17 mouse cellular contexts compared by ENCODE assay signal in the genomic region with DNA sequence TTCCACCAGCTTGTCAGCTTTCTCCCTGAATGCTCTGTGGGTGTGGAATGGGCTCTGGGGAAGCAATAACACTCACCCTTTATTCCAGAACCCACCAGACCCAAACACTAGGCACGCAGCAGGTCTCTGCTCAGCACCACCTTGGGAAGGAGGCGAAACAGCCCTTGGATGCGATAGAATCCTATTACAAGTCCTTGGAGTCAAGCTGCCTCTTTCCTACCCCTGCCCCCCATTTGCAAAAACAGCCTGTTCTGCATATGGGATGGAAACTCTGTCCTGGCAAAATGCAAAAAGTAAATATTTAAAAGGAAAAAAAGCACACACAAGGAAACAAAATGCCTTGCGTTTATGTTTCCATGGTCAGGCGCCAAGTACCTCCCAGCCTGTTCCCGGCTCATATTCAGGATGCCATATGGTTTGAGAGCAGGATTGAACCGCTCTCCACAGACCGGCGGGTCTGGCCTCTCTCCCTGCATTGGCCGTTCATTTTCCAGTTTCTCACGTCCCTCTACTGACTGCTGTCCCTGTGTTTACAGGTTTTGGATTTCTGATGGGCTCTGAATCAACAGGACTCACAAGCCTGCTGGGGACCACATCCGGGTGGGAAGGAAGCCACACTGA.
DNase-seq lines count a peak whose midpoint lies in the region; ATAC-seq lines count a peak whose summit lies in the region.
"Had no signal": no experiment of that assay in that cellular context is flagged by ENCODE, and none has a peak within 500 bp of the region (broad histone marks: within the 10 kb centered on the region; RNA-seq: fewer than 3 reads in every experiment).

No protein-coding gene starts in this region.

- peaks cover 5% of the 10 kb centered on the region; the same call in 1 of the 2 replicates for H3K4me1 ChIP-seq in limb, embryonic 12.5 days (replicated peaks)
- peaks cover 8% of the 10 kb centered on the region for H3K4me1 ChIP-seq in limb, embryonic 10.5 days
- peaks cover 26% of the 10 kb centered on the region for H3K4me1 ChIP-seq in embryonic facial prominence, embryonic 15.5 days
- peaks cover 4% of the 10 kb centered on the region; the same call in 1 of the 2 replicates for H3K4me1 ChIP-seq in stomach, embryonic 15.5 days
- H3K4me1 ChIP-seq: liver, embryonic 13.5 days had no signal

- WGBS in limb, embryonic 12.5 days: 68% methylated on average over 12 of the region's 12 CpGs
- 86% methylated on average over 12 of the region's 12 CpGs for WGBS in limb, embryonic 10.5 days
- WGBS in embryonic facial prominence, embryonic 15.5 days: 33% methylated on average over 12 of the region's 12 CpGs
- 43% methylated on average over 12 of the region's 12 CpGs for WGBS in stomach, embryonic 15.5 days

- no peak for ATAC-seq in limb, embryonic 12.5 days (ENCODE audit: insufficient number of reproducible peaks, insufficient read depth, low FRiP score, low TSS enrichment, low read depth)
- ATAC-seq in embryonic facial prominence, embryonic 15.5 days (ENCODE audit: insufficient number of reproducible peaks, low FRiP score, low TSS enrichment, low read depth): peak; percentile 90
- ATAC-seq in stomach, embryonic 15.5 days (ENCODE audit: insufficient read depth, low FRiP score, low read depth): peak; percentile 67; the same call in 1 of the 2 replicates
- ATAC-seq: CD4-positive, CD25-positive, alpha-beta regulatory T cell, adult 4 months; Patski had no signal

- H3K4me2 ChIP-seq in limb, embryonic 12.5 days: no peak overlapping the region
- H3K4me2 ChIP-seq in embryonic facial prominence, embryonic 15.5 days (replicated peaks): no peak overlapping the region
- no peak overlapping the region for H3K4me2 ChIP-seq in stomach, embryonic 15.5 days
- H3K4me2 ChIP-seq: heart, embryonic 12.5 days; hindbrain, embryonic 15.5 days; liver, embryonic 13.5 days; midbrain, embryonic 12.5 days; neural tube, embryonic 12.5 days had no signal

- no peaks in the 10 kb centered on the region for H3K9me3 ChIP-seq in limb, embryonic 12.5 days
- H3K9me3 ChIP-seq in limb, embryonic 10.5 days (replicated peaks): no peaks in the 10 kb centered on the region
- H3K9me3 ChIP-seq in embryonic facial prominence, embryonic 15.5 days (replicated peaks): no peaks in the 10 kb centered on the region
- H3K9me3 ChIP-seq in stomach, embryonic 15.5 days: no peaks in the 10 kb centered on the region
- H3K9me3 ChIP-seq: heart, embryonic 12.5 days; hindbrain, embryonic 15.5 days; liver, embryonic 13.5 days; midbrain, embryonic 12.5 days; neural tube, embryonic 12.5 days had no signal

- H3K4me3 ChIP-seq in limb, embryonic 12.5 days (replicated peaks): no peak overlapping the region
- no peak overlapping the region for H3K4me3 ChIP-seq in limb, embryonic 10.5 days
- H3K4me3 ChIP-seq in embryonic facial prominence, embryonic 15.5 days (replicated peaks): no peak overlapping the region
- no peak overlapping the region for H3K4me3 ChIP-seq in stomach, embryonic 15.5 days (replicated peaks)
- H3K4me3 ChIP-seq: heart, embryonic 12.5 days; hindbrain, embryonic 15.5 days; liver, embryonic 13.5 days; midbrain, embryonic 12.5 days; neural tube, embryonic 12.5 days had no signal

- no peak overlapping the region for H3K9ac ChIP-seq in limb, embryonic 12.5 days (replicated peaks)
- no peak overlapping the region for H3K9ac ChIP-seq in embryonic facial prominence, embryonic 15.5 days
- no peak overlapping the region for H3K9ac ChIP-seq in stomach, embryonic 15.5 days
- H3K9ac ChIP-seq: heart, embryonic 12.5 days; hindbrain, embryonic 15.5 days; liver, embryonic 13.5 days; midbrain, embryonic 12.5 days; neural tube, embryonic 12.5 days had no signal

- H3K27me3 ChIP-seq in limb, embryonic 12.5 days: no peaks in the 10 kb centered on the region
- H3K27me3 ChIP-seq in limb, embryonic 10.5 days (ENCODE audit: low read depth, poor library complexity, severe bottlenecking): no peaks in the 10 kb centered on the region; the same call in 1 of the 2 replicates
- no peaks in the 10 kb centered on the region for H3K27me3 ChIP-seq in embryonic facial prominence, embryonic 15.5 days
- H3K27me3 ChIP-seq in stomach, embryonic 15.5 days (replicated peaks): no peaks in the 10 kb centered on the region
- H3K27me3 ChIP-seq: heart, embryonic 12.5 days; hindbrain, embryonic 15.5 days; liver, embryonic 13.5 days; neural tube, embryonic 12.5 days; Patski had no signal

- DNase-seq in limb, embryonic 10.5 days (ENCODE audit: low spot score): no peak
- peak; percentile 43 to 50 for DNase-seq in cerebellum, adult 18-20 months
- no peak for DNase-seq in frontal cortex, postnatal 36 days (ENCODE audit: low spot score in 2 of 2)
- DNase-seq in spleen, postnatal 4 days (ENCODE audit: low spot score in 2 of 2): no peak
- DNase-seq: adrenal gland, postnatal 25 days; kidney, postnatal 25 days; liver, embryonic 13.5 days; right cerebral cortex, adult 18-20 months had no signal

- no peaks in the 10 kb centered on the region for H3K36me3 ChIP-seq in limb, embryonic 12.5 days
- no peaks in the 10 kb centered on the region for H3K36me3 ChIP-seq in limb, embryonic 10.5 days
- no peaks in the 10 kb centered on the region for H3K36me3 ChIP-seq in embryonic facial prominence, embryonic 15.5 days
- no peaks in the 10 kb centered on the region for H3K36me3 ChIP-seq in stomach, embryonic 15.5 days
- H3K36me3 ChIP-seq: heart, embryonic 12.5 days; hindbrain, embryonic 15.5 days; liver, embryonic 13.5 days; midbrain, embryonic 12.5 days; neural tube, embryonic 12.5 days had no signal

- 0 out of 2 replicates have a peak overlapping the region, but pooled peaks have one; percentile 12 for H3K27ac ChIP-seq in limb, embryonic 12.5 days
- H3K27ac ChIP-seq in limb, embryonic 10.5 days: no peak overlapping the region
- peak overlapping the region; percentile 91 for H3K27ac ChIP-seq in embryonic facial prominence, embryonic 15.5 days (replicated peaks)
- peak overlapping the region; percentile 81 for H3K27ac ChIP-seq in stomach, embryonic 15.5 days
- H3K27ac ChIP-seq: hindbrain, embryonic 15.5 days; liver, embryonic 13.5 days; midbrain, embryonic 12.5 days; neural tube, embryonic 12.5 days had no signal

Comparison
In these comparisons a context has a peak if more than half of its experiments do, and no peak if none do; other contexts are left out.
1. DNase-seq: peak in cerebellum, adult 18-20 months (2 of 2); none in limb, embryonic 10.5 days (single experiment), frontal cortex, postnatal 36 days (0 of 2) and spleen, postnatal 4 days (0 of 2).